Mouse (Mus musculus) lung, postnatal 0 days (tissue): ENCODE data around the gene Cd300lg.

ENCODE experiments used
- CTCF ChIP-seq: IDR thresholded peaks from 2 replicates; pipeline ENCODE4 v1.5.1; 2016; ENCODE audit warnings: antibody characterized with exemption, mild to moderate bottlenecking
- EP300 ChIP-seq: IDR thresholded peaks from 2 replicates; pipeline ENCODE4 v1.6.1; 2016; ENCODE audit warnings: antibody characterized with exemption, mild to moderate bottlenecking, control low read depth

- TF ChIP-seq CTCF (no peak), EP300 (no peak)
Measured at GRCm38 (mm10) chr11:102006688-102007087, 34.6 kb upstream of the Cd300lg start.
